Mouse (Mus musculus) testis, postnatal 10 days (tissue): Measurements from ENCODE around the gene Pdk3.

ENCODE experiments used
- DNase-seq: peaks from one replicate; pipeline ENCODE4 v3.0.0; 2021; ENCODE audit warnings: low spot score

The Pdk3 gene

DNA sequence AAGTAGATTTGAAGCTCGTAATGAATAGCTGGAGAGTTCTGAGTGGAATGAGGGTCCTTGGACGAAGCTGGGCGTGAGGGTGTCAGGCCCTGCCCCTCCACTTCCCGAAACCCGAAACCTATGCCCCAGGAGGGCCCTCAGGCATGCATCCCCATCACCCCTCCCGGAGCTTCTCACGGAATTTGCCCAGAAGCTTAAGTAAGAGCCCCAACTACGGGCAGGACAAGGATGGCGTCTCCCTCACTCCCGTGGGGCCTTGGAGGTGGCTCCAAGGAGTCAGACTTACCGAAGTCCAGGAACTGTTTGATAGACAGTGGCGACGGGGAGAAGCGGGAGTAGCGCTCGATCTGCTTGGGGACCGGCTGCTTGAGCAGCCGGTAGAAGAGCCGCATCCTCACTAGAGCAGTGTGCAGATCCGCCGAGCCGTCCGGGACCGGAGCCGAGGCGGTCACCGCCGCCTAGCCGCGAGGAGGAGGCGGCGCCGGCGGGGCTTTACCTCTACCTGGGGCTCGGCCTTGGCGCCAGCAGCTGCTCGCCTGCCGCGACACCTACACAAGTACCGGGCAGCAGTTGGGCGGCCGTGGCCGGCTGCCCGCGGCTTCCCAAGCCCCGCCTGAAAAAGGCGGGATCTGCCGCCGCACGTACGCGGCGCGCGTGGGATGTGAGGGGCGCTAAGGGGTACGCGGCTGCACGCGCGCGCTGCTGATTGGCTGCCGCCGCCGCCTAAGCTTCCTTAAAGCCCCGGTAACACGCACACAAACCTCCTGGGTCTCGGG is at the start of gene Pdk3:
Gene Pdk3, minus strand, starts transcription at position 641 of the 776 bp plus-strand sequence.
- DNase-seq = peak; percentile 81

- DNase-seq = no peak
Observed at GRCm38 (mm10) chrX:93877634-93878016, 45.6 kb upstream of the Pdk3 start.

GRCm38 (mm10) chrX:93876981-93877633 is 45.1 kb upstream of the Pdk3 start:
- DNase-seq = no peak

DNA sequence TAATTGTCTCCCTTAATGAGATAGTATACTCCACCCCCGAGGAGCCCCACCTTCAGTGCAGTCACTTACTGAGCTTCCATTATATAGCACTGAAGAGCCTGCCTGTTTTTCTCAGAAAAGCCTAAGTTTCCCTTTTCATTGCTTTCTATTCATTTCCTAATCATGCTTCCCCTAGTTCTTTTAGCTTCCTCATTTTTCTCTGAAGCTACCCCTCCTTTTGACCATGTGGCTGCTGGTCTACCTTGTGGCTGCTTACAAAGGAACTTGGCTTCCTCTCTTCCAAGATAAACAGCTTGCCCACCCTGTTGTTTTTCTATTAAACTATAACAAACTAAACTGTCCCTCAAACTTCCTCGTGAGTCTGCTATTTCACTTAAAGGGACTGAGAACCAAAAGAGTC is 31.4 kb upstream of the Pdk3 start:
- no peak for DNase-seq

GRCm38 (mm10) chrX:93862525-93863086 is 30.6 kb upstream of the Pdk3 start:
- no peak for DNase-seq

DNA sequence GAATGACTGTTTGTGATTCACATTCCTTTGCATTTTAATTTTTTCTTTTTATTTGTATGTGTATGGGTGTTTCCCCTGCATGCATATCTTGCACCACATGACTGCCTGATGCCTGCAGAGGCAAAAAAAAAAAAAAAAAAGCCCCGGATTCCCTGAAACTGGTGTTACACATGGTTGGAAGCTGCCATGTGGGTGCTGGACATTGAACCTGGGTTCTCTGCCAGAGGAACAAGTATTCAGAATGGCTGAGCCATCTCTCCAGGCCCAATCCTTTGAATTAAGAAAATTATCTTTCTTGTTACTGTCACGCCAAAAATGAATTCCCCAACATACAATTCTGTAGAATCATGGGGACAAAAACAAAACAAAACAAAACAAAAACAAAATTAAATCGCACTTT is 25.8 kb upstream of the Pdk3 start:
- no peak for DNase-seq

DNA sequence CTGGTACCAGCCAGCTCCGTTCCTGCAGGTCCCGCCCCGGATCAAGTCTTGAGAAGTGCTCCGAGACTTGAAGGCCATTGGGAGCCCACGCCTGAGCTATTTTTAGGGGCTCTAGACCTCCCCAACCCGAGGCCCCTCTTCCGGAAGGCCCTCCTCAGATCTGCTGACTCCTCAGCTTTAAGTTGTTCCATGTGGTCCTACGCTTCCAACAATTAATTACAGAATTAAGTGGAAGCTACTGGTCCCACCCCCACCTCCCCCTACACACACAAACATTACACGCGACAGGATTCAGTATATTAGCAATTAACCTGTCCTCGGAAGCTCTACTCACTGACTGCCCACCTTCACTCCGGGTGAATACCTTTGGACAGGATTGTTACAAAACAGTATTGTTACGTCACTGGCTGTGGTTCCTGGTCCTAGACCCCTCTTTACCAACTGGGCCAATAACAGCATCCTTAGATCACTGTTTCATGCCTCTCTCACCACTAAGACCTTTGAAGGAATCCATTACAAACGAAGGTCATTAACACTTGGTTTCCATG is 410 bp upstream of the Pdk3 start:
- DNase-seq = no peak

DNA sequence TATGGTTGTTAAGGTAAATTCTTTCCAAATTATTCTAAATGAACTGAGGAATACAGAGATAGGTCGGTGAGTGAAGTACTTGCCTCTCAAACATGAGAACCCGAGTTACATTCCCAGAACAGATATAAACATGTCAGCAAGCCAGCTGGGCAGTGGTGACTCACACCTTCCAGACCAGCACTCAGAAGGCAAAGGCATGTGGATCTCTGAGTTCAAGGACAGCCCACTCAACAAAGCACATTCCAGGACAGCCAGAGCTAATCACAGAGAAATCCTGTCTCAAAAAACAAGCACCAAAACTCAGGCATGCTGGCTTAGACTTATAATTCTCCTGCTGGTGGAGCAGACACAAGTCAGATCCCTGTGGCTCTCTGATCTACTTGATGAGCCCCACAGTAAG is 6.2 kb downstream of the Pdk3 start:
- no peak for DNase-seq

DNA sequence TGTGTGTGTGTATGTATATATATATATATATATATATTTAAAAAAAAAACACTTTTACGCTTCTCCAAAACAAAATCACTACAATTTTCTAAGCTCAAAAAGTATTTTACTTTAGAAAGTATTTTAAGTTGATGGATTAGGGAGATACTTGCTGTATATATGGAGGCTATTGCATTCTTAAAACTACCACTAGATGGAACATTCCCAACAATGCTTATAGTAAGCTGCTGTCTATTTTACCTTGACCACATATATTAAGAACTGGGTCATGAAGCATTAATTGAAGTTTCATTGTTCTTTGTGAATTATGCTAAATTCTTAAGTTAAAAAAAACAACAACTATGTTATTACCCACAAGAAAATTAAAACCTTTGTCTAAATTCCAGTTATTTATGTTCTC is 24.0 kb downstream of the Pdk3 start:
- DNase-seq = no peak

DNA sequence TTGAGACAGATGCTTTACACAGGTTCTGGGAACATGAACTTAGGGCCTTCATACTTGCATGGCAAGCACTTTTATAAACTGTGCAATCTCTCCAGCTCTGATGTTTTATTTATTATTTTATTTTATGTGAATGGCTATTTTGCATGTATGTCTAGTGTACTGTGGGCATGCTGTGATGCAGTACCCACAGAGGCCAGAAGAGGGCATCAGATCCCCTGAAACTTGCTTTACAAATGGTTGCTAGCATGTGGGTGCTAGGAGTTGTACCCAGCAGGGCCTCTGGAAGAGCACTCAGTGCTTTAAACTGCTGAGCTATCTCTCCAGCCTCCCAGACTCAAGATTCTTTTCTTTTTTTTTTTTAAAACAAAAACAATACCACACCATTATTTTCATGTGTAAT is 38.8 kb downstream of the Pdk3 start:
- DNase-seq = peak; percentile 59

GRCm38 (mm10) chrX:93789562-93789961 is 42.4 kb downstream of the Pdk3 start:
- no peak for DNase-seq

DNA sequence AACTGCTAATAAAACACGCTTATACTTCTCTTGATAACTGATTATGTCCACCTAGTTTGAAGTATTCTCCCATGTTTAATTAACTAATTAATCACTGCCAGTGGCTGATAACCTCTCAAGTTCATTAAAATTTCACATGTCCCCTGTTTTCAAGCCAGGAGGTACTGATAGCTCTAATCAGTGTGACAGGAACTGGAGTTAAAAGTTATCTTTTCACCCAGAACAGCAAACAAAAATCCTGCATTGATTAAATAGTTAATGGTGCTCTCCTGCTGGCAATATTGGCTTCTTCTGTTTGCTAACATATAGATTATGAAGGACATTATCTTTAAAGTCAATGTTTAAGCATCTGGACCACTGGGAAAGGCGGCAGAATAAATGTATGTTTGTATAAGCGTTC is 71.2 kb downstream of the Pdk3 start:
- DNase-seq = no peak

DNA sequence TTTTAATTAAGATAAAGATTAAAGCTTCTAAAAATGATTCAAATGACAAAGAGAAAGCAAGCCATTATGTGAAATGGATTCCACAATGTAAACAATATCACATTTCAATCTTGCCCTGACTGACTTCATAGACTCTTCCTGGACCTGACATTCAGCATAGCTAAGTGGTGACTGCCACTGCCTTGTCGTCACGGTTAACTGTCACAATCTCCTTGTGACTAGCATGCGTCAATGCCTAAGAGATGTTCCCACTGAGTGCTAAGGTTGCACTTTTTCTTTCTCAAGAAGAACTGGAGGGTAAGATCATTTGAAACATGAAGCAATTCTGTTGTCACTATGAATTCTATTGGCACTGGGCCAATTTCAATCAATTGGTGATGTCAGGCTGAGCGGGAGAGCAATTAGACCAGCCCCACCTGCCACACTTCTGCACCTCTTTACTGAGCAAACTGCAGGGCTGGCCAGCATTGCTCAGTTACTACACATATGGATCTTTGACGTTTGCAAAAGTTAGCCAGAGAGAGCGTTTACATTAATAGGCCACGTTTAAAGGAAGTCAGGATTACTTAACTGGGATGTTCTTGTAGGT is 75.0 kb downstream of the Pdk3 start:
- no peak for DNase-seq

GRCm38 (mm10) chrX:93755210-93755842 is 76.7 kb downstream of the Pdk3 start:
- DNase-seq = no peak

DNA sequence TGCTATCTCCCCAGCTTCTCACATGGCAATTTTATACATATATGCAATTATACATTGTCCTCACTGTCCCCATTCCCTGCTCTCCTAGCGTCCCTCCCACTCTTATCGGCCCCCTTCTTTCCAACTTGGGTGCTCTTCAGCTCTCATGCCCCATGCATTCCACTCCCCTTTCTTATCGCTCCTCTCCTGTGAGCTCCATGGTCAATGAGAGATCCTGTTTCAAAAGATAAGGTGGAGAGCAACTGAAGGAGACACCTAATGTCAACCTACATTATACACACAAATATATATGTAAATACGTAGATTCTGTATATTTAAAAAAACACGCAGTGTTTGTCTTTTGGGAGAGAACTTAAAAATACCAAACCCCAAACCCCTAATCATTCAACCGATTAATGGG is 81.4 kb downstream of the Pdk3 start:
- no peak for DNase-seq

DNA sequence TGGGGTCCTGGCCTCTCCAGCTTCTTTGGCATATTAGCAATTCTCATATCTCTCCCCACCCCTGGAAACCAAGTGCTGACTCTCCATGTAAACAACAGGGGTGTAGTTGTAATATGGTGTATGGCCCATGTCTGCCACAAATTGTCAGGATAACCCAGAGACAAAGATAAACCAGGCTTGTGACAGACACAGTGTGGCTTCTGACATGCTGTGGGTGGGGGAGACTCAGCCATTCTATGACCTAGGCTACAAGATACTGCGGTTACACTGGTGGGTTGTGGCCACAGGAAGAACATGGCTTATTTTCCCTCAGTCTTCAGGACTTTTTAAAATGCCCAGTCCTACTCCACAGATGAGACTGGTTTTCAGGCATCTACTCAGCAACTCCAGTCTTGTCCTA is 82.8 kb downstream of the Pdk3 start:
- no peak for DNase-seq

- DNase-seq = no peak
Observed at GRCm38 (mm10) chrX:93732975-93733748, 98.8 kb downstream of the Pdk3 start.

DNA sequence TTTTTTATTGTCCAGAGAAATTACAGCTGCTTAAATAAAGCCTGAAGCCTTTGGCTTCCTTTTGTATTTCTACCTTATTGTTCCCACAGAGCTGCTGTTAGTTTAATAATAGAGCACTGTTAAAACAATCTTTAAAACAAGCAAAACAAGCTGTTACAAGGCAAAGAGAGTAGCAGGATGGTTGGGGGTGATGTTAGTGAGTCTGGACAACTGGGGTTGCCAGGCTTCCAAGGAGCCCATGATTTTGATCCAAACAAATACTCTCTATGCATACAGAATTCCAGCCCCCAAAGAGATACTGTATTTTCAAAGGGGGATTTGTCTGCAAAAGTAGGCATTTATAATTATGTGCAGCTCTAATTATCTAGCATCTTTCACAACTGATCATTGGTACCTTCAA is 99.6 kb downstream of the Pdk3 start:
- no peak for DNase-seq

GRCm38 (mm10) chrX:93730854-93731253 is 101.1 kb downstream of the Pdk3 start:
- DNase-seq = no peak

DNA sequence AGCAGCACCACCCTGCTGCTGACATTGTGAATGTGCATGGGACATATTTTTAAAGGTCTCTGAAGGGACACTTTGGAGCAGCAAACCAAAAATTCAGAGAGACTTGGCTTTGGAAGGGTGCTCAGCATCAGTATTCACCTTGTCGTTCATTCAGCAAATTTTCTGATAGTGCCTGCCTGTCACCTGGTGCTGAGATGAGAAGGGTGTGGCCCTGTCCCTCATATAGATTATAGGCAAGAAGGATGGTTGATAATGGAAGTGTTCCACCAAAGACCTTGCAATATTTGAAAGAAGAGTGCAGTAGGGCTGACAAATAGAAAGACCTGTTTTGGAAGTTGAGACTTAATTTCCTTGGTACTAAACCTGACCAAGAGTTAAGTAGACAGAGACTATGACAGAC is 102.5 kb downstream of the Pdk3 start:
- no peak for DNase-seq
